Mouse (Mus musculus) layer of hippocampus, postnatal 25 days (tissue): ENCODE measurements at regions not wholly inside any gene's neighbourhood (a gene's known extent, or its start where the extent isn't known, plus 50 kb on each side); places are given as distances from the start of the nearest gene placed in this dataset.

ENCODE experiments used
- DNase-seq, 2 experiments: peaks; one replicate each; pipeline ENCODE4 v3.0.0; 2022; ENCODE audit warnings: mixed read lengths in 2 of 2, low spot score in 1 of 2; ENCODE audit errors: extremely low spot score in 1 of 2

GRCm38 (mm10) chr6:31680101-31680500 is 116.3 kb upstream of the Podxl start:
- DNase-seq: no peak

DNA sequence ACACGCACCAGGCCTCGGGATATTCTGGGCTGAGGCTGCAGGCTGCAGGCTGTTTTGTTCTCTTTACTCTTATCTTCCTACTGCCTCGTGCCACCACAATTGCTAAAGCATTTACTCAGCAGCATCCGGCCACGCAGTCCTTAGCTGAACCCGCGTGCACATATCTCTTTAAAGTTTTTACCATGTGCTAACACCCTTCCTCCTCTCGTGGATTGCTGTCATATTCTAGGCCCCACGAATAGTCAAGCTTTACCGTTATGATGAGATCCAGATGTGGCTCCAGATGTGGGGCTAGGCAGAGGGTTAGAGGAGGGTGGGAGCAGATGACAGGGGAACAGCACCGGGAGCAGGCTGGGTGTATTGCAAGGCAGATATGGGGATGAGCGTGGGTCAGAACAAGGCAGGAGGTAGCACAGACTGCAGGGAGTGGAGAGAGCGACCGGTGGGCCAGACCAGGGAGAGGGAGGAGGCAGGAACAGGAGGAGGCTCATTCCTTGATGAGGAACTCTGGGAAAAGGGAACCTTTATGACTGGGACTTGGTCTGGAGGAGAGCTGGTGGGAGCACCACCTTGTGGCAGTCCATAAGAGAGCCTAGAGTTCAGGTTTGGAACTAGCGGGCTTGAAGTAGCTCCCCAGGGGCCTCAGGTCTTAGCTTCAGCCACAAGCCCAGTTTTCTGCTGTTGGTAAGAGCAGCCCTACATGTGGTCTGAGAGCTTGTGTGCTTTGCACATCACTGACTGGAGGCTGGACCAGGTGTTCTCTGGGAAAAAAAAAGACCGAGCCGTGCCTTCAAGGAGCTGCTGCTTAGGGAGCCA is 102.1 kb upstream of the Podxl start:
- no peak for DNase-seq

- DNase-seq: peak; percentile 76 to 88
Observed at GRCm38 (mm10) chr6:31664495-31664894, 100.7 kb upstream of the Podxl start.

DNA sequence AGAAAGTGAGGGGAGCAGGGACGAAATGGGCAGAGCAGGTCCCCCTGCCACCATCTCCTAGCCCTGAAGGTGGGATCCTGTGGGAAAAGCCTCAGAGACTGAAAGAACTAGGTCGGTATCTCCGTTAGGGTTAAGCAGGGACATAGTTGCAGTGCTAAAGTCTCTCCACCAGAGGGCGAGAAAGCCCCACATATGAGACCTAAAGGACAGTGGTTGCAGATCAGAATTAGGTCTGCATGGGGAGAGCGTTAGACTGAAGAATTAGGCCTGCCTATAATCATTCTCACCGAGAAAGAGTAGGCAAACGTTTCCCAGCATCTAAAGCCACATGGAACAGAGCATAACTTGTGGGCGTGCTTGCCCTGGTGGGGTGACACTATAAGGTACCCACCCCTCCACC is 97.0 kb upstream of the Podxl start:
- peak in 1 of 2 experiments; percentile 63 for DNase-seq

DNA sequence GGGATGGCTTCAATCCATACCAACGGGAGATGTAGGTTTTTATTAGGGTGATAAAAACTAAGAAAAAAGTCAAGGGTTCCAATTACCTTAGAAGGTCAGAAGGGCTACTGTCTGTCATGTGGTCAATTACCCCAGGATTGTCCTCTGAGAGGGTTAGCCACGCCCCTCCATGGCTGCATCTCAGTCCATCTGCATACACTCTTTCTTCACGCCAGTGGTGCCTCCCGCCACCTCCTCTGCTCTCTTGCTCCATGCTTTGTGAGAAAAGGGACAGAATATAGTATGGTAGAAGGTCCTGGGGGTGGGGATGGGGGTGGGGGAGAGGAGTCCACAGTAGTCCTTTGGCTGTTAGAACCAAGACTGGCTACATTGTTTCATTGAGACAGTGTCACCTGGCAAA is 96.1 kb upstream of the Podxl start:
- no peak for DNase-seq

GRCm38 (mm10) chr6:31658447-31659199 is 94.8 kb upstream of the Podxl start:
- DNase-seq: no peak

DNA sequence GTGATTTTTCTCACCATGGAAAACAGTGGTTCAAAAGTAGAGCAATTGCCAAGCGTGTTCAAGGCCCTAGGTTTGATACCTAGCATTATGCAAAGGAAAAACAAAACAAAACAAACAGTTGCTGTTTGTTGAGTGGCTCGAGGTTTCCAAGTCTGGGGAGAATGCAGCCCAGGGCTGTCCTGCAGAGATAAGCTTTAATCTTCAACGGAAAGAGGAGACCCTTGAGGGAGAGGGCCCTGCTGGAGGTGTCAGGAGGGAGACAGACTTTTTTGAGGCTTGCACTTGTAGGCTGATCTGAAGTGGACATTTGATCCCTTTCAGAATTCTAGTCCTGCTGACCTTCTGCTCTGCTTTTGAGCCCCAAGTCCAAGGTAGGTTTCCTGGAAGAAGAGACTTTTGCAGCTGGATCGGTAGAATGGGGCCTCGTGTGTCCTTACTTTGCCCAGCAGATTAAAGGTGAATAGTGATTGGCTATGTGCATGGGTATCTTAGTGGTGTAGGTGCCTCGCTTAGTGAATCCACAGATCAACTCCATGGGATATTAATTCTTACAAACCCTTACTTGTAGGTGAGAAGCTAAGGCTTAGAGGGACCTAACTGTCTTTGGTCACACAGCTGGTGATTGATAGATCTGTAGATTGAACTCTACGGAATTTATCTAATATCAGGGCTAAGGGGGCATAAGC is 87.2 kb upstream of the Podxl start:
- no peak for DNase-seq

- no peak for DNase-seq
Observed at GRCm38 (mm10) chr6:31645261-31645660, 81.5 kb upstream of the Podxl start.

- no peak for DNase-seq
Observed at GRCm38 (mm10) chr6:31644504-31644903, 80.7 kb upstream of the Podxl start.

GRCm38 (mm10) chr6:31642451-31642942 is 78.7 kb upstream of the Podxl start:
- DNase-seq: no peak

- no peak for DNase-seq
Observed at GRCm38 (mm10) chr6:31640745-31641144, 77.0 kb upstream of the Podxl start.

- DNase-seq: peak; percentile 58 to 80
Observed at GRCm38 (mm10) chr6:31639460-31639859, 75.7 kb upstream of the Podxl start.

DNA sequence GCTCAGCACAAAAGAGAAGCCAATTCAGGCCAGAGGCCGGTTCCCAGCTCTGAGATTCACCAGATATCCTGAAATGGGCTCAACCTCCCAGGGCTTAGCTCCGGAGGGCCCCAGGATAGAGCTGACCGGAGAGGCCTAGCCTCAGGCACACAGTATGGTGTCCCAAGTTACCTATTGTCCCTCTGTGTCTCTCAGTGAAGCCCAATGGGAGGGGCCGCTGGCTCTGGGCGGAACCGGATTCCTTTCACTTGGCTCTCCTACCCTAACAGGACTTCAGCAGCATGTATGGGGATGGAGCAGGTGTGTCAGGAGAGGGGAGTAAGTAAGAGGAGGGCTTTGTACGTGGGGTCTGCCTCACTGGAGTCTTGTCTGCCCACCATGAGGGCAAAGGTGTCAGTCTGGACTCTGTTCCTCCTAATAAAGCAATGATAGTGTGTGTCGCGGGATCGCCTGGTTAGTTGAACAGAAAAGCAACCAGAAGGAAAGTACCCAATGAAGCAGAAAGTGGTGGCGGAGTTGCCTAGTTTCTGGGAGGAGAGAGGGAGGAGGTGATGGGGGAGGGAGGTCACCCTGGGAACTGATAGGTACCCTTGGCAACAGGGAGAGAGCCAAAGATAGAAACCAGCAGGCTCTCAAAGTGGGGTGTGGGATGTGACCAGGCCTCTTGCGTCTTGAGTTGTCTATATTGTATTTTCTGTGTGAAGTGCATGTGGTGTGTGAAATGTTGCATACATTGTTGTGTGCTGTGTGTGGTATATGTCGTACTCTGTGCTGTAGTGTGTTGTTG is 74.8 kb upstream of the Podxl start:
- no peak for DNase-seq

DNA sequence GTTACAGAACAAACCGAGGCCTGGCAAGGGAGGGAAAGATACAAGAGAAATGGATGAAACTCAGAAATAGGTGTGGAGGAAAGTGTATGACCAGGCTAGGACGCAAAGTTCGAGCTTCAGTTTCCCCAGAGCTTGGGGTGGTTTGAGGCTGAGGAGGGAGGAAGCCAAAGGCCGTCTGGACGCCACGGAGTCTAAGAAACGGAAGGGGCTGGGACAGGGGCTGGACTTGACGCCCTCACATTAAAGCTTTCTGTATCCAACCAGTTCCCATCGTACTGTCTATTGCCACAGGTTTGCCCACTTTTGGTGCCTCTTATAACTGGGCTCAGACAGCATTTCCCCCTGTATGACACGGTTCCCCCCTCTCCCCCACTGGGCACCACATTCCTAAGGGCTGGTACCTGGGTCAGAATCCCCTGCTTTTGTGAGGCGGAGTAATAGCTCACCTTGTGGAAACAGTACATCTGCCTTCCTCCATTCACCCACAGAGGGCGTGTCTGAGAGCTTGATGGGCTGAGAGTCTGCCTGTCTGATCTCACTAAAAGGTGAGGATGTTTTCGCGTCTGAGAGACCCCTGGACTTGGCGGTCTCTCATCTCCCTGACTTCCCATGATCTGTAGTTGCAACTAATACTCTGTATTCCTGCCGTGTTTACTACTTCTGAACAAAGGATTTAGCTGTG is 73.7 kb upstream of the Podxl start:
- no peak for DNase-seq

DNA sequence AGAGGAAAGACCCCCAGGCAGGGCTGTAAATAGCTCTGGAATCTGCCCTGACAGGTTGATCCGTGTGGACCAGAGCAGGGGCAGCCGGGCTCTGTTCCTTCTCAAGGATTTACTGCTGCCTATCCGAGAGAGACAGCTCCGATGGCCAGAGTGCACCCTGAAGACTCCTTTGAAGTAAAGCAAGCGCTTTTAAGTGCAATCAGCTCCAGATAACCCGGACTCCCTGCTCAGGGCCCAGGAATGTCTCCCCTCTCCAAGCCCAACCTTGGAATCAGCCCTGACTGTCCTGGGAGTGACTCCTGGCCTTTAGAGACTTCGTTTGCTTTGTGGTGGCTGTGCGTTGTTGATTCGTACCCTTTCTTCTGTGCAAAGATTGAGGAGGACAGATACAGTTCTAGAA is 73.2 kb upstream of the Podxl start:
- DNase-seq: no peak

DNA sequence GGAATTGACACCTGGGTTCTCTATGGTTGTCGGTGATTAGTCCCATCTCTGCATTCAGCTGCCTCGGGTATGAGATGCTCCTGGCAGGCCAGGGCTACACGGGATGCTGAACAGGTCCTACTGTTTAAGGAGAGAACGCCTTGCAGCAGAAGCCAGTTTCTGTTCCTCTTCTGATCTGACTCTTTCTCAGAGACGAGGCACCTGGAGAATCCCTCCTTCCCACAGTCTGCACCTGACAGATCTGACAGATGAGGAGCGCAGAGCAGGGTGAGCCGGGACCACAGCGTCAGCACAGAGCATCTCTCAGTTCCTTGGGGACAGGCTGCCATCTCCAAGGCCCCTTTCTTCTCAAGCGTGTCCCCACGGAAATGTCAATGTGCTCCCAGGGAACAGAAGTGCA is 68.7 kb upstream of the Podxl start:
- DNase-seq: no peak

DNA sequence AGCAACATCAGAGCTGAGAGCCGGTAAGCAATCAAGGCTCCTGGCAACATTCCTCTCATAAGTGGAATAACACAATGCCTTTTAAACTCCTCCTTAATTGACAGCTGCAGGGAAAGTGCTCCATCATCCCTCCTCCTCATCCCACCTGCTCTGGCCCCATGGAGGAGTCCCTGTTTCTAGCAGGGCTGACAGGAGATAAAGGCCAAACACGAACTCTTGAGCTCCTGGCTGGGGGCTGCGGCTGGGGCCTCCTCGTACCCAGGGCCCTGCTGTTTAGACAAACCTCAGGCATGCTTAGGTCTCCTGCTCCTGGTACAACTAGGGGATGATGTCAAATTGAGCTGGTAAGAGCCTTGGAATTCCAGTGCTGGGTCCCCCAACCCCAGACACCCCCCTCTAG is 66.2 kb upstream of the Podxl start:
- DNase-seq: no peak

DNA sequence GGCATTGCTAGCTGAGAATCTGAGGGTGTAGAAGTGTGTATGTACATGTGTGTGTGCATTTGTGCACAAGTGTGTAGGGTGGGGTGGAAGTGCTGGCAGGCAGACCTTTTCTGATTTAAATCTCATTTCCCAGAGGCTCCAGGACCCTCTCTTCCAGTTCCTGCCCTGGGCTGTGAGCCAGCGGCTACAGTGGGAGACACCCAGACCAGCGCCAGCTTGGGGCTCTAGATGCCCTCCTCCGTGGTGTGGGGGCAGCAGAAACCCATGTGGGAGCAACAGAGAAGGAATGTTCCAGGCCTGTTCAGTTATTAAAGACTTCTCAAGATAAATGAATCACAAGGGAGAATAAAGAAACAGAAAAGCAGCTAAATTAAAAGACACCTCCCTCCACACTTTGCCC is 64.1 kb upstream of the Podxl start:
- no peak for DNase-seq

DNA sequence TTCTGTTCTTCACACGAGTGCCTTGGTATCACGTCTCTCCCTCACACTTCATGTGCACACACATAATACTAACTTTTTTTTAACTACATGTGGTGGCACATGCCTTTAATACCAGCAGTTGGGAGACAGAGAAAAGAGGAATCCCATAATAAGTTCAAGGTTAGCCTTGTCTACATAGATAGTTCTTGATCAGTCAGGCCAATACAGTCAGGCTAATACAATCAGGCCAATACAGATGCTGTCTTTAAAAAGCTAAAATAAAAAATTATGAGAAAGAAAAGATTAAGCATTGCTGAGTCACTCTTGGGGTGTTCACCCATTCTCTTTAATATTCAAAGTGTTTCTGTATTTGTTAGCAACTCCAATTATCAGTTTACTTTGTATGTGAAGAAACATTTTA is 61.3 kb upstream of the Podxl start:
- no peak for DNase-seq

GRCm38 (mm10) chr6:31624374-31624773 is 60.6 kb upstream of the Podxl start:
- no peak for DNase-seq
